Mouse (Mus musculus) C2C12 (cell line): ENCODE data around the gene Dync1li2. TPM values are rescaled to one million over a fixed set of nuclear protein-coding genes. Genes with fewer than 3 reads are reported as not detected.

Experiments
- H3K27me3 ChIP-seq: one replicate; pipeline ENCODE4 v1.6.1; 2011; ENCODE audit not compliant: control insufficient read depth, insufficient read depth, insufficient read length
- H3K36me3 ChIP-seq: one replicate; pipeline ENCODE4 v1.6.1; 2011; ENCODE audit not compliant: control insufficient read depth, insufficient read depth
- H3K4me3 ChIP-seq: one replicate; pipeline ENCODE4 v1.5.1; 2011; ENCODE audit warnings: mild to moderate bottlenecking, control low read depth; ENCODE audit not compliant: poor library complexity, insufficient read depth, severe bottlenecking
- H3K79me2 ChIP-seq: one replicate; pipeline ENCODE4 v1.6.1; 2011; ENCODE audit not compliant: control insufficient read depth, insufficient read depth
- H3K79me3 ChIP-seq: one replicate; pipeline ENCODE4 v1.6.1; 2011; ENCODE audit warnings: low read depth, control low read depth
- H3ac ChIP-seq: one replicate; pipeline ENCODE3; 2011; ENCODE audit warnings: low read depth; ENCODE audit not compliant: control insufficient read depth, insufficient read length
- CEBPB ChIP-seq: IDR thresholded peaks from one replicate; pipeline ENCODE4 v1.6.1; 2011; ENCODE audit warnings: low read depth, mild to moderate bottlenecking, control low read depth, moderate library complexity
- CTCF ChIP-seq: IDR thresholded peaks from one replicate; pipeline ENCODE4 v1.5.1; 2011; ENCODE audit not compliant: control insufficient read depth, insufficient read depth, insufficient read length
- FOSL1 ChIP-seq: IDR thresholded peaks from one replicate; pipeline ENCODE4 v1.8.0; 2011; ENCODE audit warnings: mild to moderate bottlenecking, low read length; ENCODE audit not compliant: poor library complexity, insufficient read depth, severe bottlenecking
- MAX ChIP-seq: IDR thresholded peaks from one replicate; pipeline ENCODE4 v1.6.1; 2011; ENCODE audit warnings: mild to moderate bottlenecking, control low read depth
- MYOD1 ChIP-seq: IDR thresholded peaks from one replicate; pipeline ENCODE4 v1.6.1; 2011; ENCODE audit warnings: low read depth; ENCODE audit not compliant: control insufficient read depth, insufficient read length
- MYOG ChIP-seq: IDR thresholded peaks from one replicate; pipeline ENCODE4 v1.6.1; 2011; ENCODE audit not compliant: control insufficient read depth, insufficient read length; ENCODE audit errors: extremely low read depth
- USF1 ChIP-seq: IDR thresholded peaks from one replicate; pipeline ENCODE4 v1.6.1; 2011; ENCODE audit warnings: low read depth, mild to moderate bottlenecking, control low read depth, moderate library complexity
- long read RNA-seq, 2 experiments: library from polyadenylated mRNA; unstranded; transcript quantifications; one replicate each; pipeline ENCODE4 v2.0.0; 2019 to 2020
- polyA plus RNA-seq: library from polyadenylated mRNA; unstranded; fragments of >200 nt; fragmentation: generic; extraction: Trizol; gene quantifications from one replicate; pipeline ENCODE4 v1.2.1, GENCODE M21; 2012; ENCODE audit warnings: missing spikeins

Dync1li2 gene
- polyA plus RNA-seq, result 26.8 TPM
- long read RNA-seq, experiment 1, full-length matches to known transcripts, result 23 of 36 reads
- long read RNA-seq, experiment 1, partial matches to known transcripts, result 3 of 36 reads
- long read RNA-seq, experiment 1, other reads (novel, unspliced or antisense), result 10 of 36 reads
- long read RNA-seq, experiment 2, full-length matches to known transcripts, result 258 of 292 reads
- long read RNA-seq, experiment 2, partial matches to known transcripts, result 8 of 292 reads
- long read RNA-seq, experiment 2, other reads (novel, unspliced or antisense), result 26 of 292 reads

DNA sequence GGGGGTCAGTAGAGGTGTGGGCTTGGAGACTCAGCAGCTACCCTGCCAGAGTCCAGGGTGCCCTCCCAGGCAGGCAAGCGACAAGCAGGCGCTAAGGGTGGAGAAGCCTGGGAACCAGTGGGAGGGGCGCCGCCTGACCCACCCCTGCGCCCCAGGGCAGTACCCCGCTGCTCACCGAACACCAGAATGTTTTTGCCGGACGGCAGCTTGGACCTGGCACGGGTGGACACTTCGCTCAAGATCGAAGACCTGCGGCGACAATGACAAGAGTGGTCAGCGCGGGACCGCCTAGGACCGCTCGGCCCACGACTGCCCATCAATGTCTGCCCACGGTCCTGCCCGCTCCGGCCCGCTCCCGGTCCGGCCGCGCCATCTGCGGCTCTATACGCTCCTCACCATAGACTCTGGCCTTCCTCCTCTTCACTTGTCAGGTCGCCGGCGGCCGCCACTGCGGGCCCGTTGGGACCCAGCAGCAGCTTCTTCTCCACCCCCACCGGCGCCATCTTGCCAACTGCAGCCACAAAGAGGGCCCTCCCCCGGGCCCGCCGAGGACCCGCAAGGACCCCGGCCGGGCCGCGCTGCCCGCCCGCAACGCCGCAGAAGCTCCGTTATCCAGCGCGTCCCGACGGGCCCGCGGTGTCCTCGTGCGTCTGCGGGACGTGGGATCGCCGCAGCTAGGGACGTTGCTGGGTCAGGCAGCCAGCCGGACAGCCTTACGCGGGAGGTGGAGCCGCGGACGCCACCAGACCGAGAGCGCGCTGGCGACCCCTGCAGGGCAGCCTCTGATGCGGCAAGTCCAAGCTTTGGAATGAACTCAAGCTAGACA lies at the start of gene Dync1li2:
Gene Dync1li2, minus strand, starts transcription at position 749 of the 826 bp plus-strand sequence.
- peak; percentile 93 for TF ChIP-seq CTCF
- peak; percentile 99 for TF ChIP-seq MAX
- TF ChIP-seq USF1, result no peak
- H3K79me2 ChIP-seq, result peaks cover 51% of the 10 kb centered on the region

DNA sequence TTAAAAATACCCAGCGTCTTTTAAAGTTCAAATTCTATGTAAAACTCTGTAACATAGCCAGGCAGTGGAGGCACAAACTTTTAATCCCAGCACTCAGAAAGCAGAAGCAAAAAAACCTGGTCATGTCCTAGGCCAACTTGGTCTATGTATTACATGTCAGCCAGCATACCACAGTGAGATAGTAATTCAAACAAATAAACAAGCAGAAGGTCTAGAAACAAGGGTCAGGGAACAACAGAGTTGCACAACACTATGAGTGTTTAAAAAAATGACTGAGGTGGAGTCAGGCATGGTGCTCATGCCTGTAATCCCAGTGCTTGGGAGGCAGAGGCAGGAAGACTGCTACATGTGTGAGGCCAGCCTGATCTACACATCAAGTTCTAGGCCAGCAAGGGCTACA lies 36.2 kb upstream of the Dync1li2 start:
- Histone ChIP-seq H3K36me3 (no peaks in the 10 kb centered on the region), H3K79me3 (no peaks in the 10 kb centered on the region), H3ac (no peak overlapping the region), H3K79me2 (no peaks in the 10 kb centered on the region), H3K27me3 (no peaks in the 10 kb centered on the region), H3K4me3 (no peak overlapping the region)
- TF ChIP-seq MYOG (no peak), CTCF (no peak), USF1 (no peak), FOSL1 (no peak), MAX (no peak), MYOD1 (no peak), CEBPB (peak; percentile 13)

More for the DNA sequence above, at the start of gene Dync1li2:
- Histone ChIP-seq H3K79me3 (peaks cover 31% of the 10 kb centered on the region), H3K27me3 (no peaks in the 10 kb centered on the region), H3ac (peak within 1 kb of the TSS; percentile 93), H3K36me3 (peaks cover 34% of the 10 kb centered on the region), H3K4me3 (peak within 1 kb of the TSS; percentile 79)

DNA sequence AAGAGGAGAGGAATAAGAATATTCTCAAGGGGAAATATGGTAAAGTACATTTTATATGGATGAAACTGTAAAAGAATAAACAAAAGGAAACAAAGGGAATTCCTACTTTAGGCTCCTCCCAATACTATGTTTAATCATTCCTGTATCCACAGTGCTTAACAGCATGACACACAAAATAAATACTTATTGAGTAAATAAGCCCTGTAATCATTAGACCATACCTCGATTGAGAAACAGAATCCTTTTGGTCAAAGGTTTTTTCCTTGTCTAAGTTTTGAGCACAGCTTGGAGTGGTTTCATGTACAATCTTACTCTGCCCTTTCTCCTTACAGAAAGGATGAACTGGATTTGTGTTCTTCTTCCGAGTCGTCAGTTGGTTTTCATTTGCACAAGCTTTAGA lies 29.6 kb upstream of the Dync1li2 start:
- Histone ChIP-seq H3K4me3 (no peak overlapping the region), H3K79me3 (no peaks in the 10 kb centered on the region)
- TF ChIP-seq MYOD1, result no peak
- TF ChIP-seq MAX, result no peak
- TF ChIP-seq CEBPB, result no peak
- TF ChIP-seq CTCF, result no peak
- TF ChIP-seq USF1, result no peak
- TF ChIP-seq FOSL1, result no peak
- no peak for TF ChIP-seq MYOG

DNA sequence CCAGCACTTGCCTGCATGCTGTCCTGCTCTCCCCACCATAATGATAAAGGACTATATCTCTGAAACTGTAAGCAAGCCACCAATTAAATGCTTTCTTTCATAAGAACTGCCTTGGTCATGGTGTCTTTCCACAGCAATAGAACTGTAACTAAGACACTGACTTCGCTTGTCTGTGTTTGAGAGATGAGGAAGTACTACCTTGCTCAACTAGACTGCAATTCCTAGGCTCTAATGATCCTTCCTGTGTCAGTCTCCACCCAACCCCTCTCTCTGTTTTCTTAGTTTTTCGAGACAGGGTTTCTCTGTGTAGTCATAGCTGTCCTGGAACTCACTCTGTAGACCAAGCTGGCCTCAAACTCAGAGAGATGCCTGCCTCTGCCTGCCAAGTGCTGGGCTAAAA lies 24.6 kb upstream of the Dync1li2 start:
- no peak for TF ChIP-seq MYOG

More for the DNA sequence above, 29.6 kb upstream of the Dync1li2 start:
- Histone ChIP-seq H3K36me3 (no peaks in the 10 kb centered on the region), H3K79me2 (no peaks in the 10 kb centered on the region), H3ac (no peak overlapping the region), H3K27me3 (no peaks in the 10 kb centered on the region)

DNA sequence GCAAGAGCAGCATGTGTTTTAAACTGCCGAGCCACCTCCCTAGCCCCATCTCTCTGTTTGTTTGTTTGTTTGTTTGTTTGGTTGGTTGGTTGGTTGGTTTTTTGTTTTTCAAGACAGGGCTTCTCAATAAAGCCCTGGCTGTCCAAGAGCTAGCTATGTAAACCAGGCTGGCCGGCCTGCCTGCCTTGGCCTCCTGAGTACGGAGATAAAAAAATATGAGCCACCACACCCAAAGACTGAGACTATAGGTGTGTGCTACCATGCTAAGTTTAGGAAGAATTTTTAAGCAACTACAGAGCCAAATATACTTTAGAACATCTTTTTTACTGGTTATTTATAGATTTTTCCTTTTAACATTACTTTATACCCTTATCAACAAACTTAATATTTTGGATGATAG lies 9.3 kb upstream of the Dync1li2 start:
- H3K4me3 ChIP-seq, result no peak overlapping the region
- no peaks in the 10 kb centered on the region for H3K79me2 ChIP-seq
- no peaks in the 10 kb centered on the region for H3K36me3 ChIP-seq
- H3K79me3 ChIP-seq, result no peaks in the 10 kb centered on the region
- TF ChIP-seq USF1, result no peak
- no peak for TF ChIP-seq MYOG
- TF ChIP-seq MYOD1, result no peak
- no peak for TF ChIP-seq CTCF
- TF ChIP-seq CEBPB, result no peak
- no peak for TF ChIP-seq MAX
- no peak for TF ChIP-seq FOSL1
- no peaks in the 10 kb centered on the region for H3K27me3 ChIP-seq
- no peak overlapping the region for H3ac ChIP-seq

More for the DNA sequence above, 24.6 kb upstream of the Dync1li2 start:
- no peaks in the 10 kb centered on the region for H3K79me2 ChIP-seq
- H3ac ChIP-seq, result no peak overlapping the region
- H3K36me3 ChIP-seq, result no peaks in the 10 kb centered on the region
- no peaks in the 10 kb centered on the region for H3K27me3 ChIP-seq
- H3K79me3 ChIP-seq, result no peaks in the 10 kb centered on the region
- no peak overlapping the region for H3K4me3 ChIP-seq

DNA sequence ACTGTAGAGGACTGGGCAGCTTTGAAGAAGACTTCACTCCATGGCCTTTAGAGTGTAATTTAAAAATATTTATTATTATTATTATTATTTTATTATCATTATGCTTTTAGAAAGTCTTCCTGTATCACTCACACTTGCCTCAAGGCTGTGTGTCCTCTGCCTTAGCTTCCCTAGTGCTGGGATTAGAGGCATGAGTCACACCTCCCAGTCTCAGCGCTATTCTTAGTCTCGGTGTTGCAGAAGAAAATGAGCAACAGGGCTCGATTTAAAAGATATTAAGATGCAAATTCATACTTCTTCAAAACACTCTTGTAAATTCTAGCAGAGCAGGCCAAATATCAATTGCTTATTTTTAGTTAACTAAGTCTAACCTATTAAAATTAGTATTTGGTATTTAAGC lies 5.9 kb upstream of the Dync1li2 start:
- H3K79me2 ChIP-seq, result no peaks in the 10 kb centered on the region
- no peaks in the 10 kb centered on the region for H3K36me3 ChIP-seq
- H3ac ChIP-seq, result no peak overlapping the region
- TF ChIP-seq CTCF, result no peak
- TF ChIP-seq FOSL1, result no peak
- TF ChIP-seq USF1, result no peak
- TF ChIP-seq CEBPB, result no peak
- TF ChIP-seq MAX, result no peak
- TF ChIP-seq MYOD1, result no peak
- TF ChIP-seq MYOG, result no peak
- no peaks in the 10 kb centered on the region for H3K27me3 ChIP-seq
- no peak overlapping the region for H3K4me3 ChIP-seq
- H3K79me3 ChIP-seq, result no peaks in the 10 kb centered on the region
